Mouse (Mus musculus) adrenal gland, adult 10 weeks (tissue): ENCODE measurements around the gene Mars. TPM values are rescaled to one million over a fixed set of nuclear protein-coding genes. Genes with fewer than 3 reads are reported as not detected.

Experiments used
- polyA plus RNA-seq: library from polyadenylated mRNA; stranded (reverse); fragments of 350-450 nt; fragmentation: Illumina TruSeq; extraction: RNeasy Lipid Tissue Mini Kit (QIAGEN cat#74804); gene quantifications from one replicate; pipeline ENCODE4 v1.2.3, GENCODE M21; 2014; ENCODE audit warnings: low read depth, low replicate concordance

Mars gene
- polyA plus RNA-seq = 18.8 TPM

DNA sequence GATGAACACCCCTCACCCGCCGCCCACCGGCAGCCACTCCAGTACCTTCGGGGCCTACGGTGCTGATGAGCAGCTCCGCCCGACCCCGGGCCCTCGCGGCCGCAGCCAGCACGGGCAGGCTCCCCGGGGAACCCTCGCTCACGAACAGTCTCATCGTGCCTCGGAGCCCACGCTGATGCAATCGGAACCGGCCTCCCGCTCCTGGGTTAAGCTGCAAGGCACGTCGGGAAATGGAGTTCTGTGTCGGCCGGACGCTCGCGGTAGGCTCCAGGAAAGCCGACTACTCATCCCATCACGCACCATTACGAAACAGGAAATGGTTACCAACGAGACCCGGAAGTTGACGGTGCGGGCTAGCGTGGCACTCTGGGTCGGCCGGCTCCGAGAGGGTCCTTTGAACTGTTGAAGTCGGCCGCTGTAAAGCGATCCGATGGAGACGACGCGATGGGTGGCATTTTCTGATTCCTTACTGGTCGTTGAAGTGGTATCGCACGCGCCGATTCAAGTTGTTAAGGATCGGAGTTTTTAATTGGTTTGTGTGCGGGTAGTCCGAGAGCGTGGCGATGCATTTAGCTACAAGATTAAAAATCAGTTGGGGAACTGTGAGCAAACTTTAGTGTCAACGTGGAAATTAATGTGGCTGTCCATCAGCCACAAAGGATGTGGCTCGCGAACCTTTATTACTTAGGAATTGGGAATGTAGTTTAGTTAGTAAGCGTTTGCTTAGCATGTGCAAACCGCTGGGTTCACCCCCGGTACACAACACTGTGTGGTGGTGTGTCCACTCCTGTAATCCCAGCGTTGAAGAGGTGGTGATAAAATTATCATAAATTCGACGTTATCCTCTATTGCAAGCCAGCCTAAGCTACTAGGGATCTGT lies at the start of gene Mars:
Gene Mars (minus strand): TSS at position 311 of the 880 bp plus-strand sequence.

DNA sequence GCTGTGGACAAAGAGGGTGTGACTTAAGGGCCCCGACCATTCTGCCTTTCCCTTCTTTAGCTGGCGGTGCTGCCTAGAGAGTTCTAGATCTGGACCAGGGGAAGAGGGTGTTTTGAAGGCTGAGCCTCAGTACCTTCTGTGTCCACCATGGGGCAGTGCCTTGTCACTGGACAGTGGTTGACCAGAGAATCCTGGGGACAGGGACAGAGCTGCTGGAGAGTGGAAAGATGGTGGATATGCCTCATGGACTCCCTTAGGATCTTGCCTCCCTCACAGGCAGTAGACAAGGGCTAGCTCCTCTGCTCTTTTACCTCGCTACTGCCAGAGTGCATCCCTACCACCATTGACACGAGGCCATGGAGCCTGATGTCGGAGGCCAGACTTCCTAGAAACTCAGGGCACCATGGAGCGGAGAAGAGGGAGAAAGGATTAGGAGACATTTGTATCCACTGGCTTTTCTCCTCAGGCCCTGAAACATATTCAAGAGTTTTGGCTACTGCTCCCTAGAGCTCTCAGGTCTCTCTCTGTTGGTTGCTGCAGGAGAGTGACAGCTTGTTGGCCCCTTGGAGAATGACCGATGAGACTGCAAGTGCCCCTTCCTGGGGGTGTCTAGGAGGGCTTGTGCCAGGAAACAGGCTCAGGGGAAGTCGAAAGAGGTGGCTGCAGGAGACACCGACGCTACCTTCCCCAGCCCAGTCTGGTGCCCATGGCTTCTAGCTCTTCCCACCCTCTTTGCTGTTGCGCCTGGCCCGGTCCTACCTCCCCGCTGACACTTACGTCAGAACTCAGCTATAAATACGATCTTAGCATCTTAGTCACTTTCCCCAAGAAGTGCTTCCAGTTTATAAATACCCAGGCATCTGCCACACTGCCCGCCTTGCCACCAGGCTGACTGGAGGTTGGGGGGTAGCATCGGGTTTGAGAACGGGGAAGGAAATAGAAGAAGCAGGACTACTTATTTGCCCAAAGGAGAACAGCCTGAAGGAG lies 42.6 kb upstream of the Mars start, which contains the start of gene Inhbe:
Gene Inhbe (minus strand): TSS at position 503 of the 987 bp plus-strand sequence.

DNA sequence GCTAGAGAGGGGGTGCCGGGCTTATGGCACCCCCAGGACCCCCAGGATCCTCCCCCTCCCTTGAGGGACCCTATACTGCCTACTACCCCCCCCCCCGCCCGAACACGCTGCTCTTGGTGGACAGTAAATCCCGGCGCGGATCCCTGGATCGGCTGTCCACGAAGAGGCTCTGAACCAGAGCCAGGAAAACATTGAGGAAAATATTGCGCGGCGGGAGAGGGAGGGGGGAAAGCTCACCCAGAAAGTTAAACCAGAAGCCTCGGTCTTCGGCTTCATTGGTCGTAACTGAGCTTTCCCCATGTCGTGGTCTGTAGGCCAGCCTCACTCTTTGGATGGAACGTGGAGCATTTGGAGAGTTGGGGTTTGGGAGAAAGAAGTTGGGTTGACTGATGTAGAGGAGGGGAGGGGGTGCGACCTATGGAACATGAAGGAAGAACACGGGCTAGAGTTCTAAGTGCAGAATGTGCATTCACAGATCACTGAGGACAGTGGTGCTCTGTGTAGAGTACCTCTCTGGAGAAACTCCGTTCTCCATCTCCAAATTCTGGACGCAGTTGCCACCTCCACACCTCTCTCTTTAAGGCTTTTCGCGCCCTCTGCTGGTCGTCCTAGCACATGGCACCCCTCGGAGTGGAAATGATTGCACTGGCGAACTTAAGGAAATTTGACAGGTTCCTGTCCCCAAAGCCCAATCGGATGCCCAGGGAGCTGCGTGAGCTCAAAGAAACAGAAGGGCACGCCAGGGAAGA lies 30.5 kb upstream of the Mars start, which contains the start of gene Gli1:
Gene Gli1 (minus strand): TSS at position 84 of the 749 bp plus-strand sequence.

DNA sequence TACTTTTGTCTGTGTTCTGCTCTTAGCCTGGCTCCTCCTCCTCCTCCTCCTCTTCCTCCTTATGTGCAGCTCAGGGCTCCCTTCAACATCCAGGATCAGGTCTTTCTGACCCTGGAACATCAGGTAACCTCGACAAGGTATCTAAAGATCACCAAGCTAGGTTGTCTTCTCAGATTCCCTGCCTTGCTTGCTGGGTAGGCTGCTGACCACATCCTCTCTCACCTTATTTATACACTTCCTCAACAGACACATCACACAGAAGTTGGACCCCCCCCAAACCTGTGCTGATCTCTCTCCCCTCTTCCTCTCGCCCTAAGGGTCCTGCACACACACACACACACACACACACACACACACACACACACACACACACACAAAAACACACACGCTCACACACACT lies 10.0 kb upstream of the Mars start, which contains the start of gene Arhgap9:
Gene Arhgap9 (plus strand): TSS at position 344 of the 400 bp plus-strand sequence.

DNA sequence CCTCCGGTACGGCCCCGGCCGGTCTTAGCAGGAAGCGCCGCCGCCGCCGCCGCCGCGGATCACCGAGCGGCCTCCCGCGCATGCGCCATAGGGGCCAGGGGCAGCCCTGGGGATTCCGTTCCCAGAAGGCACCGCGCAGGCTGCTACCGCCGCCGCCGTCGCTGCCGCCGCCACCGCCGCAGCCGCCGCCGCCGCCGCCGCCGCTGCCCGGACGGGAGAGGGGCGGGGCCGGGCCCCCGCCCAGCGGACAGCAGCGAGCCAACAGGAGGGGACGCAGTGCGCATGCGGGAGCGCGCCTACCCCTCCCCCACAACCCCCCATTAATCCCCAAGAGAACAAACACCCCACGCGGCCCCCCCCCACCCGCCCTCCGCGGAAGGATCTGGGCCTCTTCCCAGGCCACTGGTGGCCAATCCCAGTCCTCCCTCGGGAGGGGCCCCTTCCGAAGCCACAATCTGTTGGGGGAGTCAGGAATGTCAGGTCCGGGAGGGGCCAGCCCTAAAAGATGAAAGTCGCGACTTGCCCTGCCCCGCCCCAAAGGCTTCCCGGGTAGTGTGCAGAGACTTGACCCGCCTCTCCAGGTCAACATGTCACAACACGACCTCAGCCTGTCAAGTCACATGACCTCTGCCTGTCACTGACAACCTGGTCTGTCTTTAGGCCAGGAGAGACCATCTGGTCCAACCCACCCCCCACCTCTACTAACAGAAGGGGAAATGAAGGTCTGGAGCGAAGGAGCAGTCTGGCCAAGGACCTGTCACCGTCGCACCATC lies 22.6 kb downstream of the Mars start, which contains the start of gene Mbd6:
Gene Mbd6 (minus strand): TSS at position 219 of the 773 bp plus-strand sequence.

DNA sequence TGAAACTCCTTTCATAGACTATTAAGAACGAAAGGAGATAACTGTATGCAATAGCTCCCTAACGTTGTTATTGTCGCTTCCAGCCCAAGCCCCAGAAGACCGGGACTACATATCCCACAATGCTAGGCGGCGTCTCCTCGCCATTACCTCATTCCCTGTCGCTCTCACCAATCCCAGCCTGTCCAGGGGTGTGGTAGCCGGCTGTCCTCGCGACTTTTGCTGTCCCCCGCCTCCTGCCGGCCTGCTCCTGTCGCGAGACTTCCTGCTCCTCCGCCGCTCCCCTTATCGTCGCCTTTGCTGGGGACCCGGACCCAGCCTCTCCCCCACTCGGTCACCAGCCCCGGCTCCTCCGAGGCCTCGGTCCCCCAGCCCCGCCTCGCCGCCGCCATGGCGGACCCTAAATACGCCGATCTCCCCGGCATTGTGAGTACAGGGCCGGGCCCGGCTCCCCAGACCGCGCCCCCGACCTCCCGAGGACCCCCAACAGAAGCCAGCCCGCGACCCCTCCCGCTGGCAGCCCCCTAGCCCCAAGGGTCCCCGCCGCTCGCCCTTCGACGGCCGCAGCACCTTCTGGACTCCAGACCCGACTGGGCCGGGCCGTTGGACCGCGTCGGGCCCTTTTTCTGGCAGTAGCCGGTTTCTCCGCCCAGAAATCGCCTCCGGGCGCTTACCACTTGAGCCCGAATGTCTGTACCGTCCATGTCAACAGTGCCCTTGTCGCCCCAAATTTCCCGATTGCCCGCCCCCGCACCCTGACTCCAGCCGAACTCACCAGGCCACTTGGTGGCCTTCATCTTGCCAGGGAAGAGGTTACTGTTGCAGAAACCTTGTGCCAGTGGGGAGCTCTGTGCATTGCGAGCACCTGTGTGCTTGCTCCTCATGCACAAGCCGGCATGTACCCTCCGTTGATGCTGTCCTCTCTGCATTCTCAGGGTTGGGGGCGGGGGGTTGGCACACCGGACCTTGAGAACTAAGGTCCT lies 45.2 kb downstream of the Mars start, which contains the start of gene Dctn2:
Gene Dctn2 (plus strand): TSS at position 257 of the 980 bp plus-strand sequence.

DNA sequence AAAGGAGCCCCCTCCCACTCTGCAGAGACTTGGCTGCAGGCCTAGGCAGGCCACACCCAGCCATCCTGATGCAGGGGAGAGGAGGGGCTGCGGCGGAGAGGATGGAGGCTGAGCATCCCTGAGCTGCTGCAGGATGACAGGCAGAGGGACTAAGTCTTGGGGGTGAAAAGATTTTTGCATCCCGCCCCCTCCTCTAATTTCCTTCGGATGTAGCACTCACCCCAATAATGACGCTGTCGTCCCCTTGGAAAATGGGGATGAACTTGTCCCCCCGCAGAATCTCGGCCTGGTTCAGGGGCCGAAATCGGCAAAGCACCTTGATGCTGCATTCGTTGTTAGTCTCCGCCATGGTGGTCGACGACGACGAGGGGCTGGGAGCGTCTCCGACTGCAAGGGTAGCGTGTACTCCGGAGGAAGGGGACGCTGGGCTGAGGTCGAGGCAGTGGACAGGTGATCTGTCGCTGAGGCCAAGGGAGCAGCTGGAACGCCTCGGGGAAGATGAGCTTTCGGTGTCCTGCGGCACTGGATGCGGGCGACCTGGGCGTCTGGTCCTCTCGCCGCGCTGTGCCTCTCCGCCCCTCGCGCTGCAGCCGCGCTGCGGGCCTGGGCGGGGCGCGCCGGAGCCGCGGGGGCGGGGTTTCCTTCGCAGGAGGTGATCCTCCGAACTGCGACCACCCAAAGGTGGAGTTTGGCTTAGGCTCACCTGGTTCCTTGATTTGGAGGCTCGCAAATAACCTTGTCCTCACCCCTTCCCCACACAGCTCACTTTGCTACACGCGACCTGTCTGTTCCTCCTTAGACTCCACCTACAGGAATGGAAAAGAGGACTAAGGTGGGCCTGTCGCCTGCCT lies 48.8 kb downstream of the Mars start, which contains the start of gene Kif5a:
Gene Kif5a (minus strand): TSS at position 801 of the 851 bp plus-strand sequence.

Other genes with a start within 250 kb of the Mars start
- 24.3 TPM for gene Cdk4, start 248.3 kb downstream of the Mars start, polyA plus RNA-seq
- gene Tspan31, start 241.5 kb downstream of the Mars start, polyA plus RNA-seq = 92.2 TPM
- 0.35 TPM for gene Agap2, start 236.5 kb downstream of the Mars start, polyA plus RNA-seq
- 15.0 TPM for gene Os9, start 190.7 kb downstream of the Mars start, polyA plus RNA-seq
- 0.47 TPM for gene B4galnt1, start 146.6 kb downstream of the Mars start, polyA plus RNA-seq
- not detected for gene Slc26a10, start 131.1 kb downstream of the Mars start, polyA plus RNA-seq
- 8.0 TPM for gene Arhgef25, start 121.7 kb downstream of the Mars start, polyA plus RNA-seq
- gene Dtx3, start 116.1 kb downstream of the Mars start, polyA plus RNA-seq = 3.6 TPM
- 18.3 TPM for gene Pip4k2c, start 100.2 kb downstream of the Mars start, polyA plus RNA-seq
- 1.8 TPM for gene Kif5a, start 48.4 kb downstream of the Mars start, polyA plus RNA-seq
- gene Dctn2, start 45.4 kb downstream of the Mars start, polyA plus RNA-seq = 26.5 TPM
- gene Mbd6, start 22.8 kb downstream of the Mars start, polyA plus RNA-seq = 2.2 TPM
- gene Arhgap9, start 10.2 kb upstream of the Mars start, polyA plus RNA-seq = 0.70 TPM
- gene Gli1, start 30.2 kb upstream of the Mars start, polyA plus RNA-seq = not detected
- gene Inhbe, start 42.6 kb upstream of the Mars start, polyA plus RNA-seq = not detected
- not detected for gene Inhbc, start 58.6 kb upstream of the Mars start, polyA plus RNA-seq
- 216 TPM for gene R3hdm2, start 68.5 kb upstream of the Mars start, polyA plus RNA-seq
- gene Stac3, start 189.9 kb upstream of the Mars start, polyA plus RNA-seq = not detected
- 2.6 TPM for gene Ndufa4l2, start 203.2 kb upstream of the Mars start, polyA plus RNA-seq
- 2.1 TPM for gene Shmt2, start 210.7 kb upstream of the Mars start, polyA plus RNA-seq
- not detected for gene Nxph4, start 222.8 kb upstream of the Mars start, polyA plus RNA-seq